Mouse (Mus musculus): Measurements from ENCODE around the gene Grik1.

The Grik1 gene

DNA sequence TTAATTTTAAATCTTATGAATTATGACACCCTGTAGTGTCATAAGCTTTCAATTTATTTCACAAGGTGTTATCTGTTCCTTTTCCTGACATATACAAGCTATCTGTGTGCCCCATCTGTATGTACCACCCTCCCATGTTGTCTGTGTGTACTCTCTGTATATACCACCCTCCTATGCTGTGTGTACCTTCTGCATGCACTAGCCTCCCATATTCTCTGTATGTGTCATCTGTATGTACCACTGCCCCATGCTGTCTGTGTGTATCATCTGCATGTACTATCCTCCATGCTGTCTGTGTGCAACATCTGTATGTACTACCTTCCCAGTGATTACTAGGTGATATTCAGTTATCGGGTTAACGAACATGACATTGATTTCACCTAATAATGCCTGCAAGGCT, 148.5 kb downstream of the Grik1 start:
- 94% methylated on average over 2 of the region's 2 CpGs for WGBS

DNA sequence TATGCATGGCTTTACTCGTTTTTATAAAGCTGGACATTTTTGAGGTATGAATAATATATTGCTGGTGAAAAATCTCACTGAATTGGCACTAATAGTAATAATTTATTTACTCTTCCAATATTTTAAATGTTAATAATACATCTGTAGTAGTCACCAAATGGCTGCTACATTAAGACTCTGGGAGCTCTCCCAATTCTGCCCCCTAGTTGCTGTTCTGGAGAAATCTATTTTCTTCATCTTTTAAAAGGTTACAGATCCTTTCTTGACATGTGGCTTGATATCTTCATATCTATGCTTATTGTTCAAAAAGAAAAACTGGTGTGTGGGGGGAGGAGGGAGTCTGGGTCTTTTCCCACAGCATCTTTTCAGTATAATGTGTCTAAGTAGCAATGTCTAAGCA, 151.2 kb downstream of the Grik1 start:
- WGBS = 76% methylated on average over 1 of the region's 1 CpGs

DNA sequence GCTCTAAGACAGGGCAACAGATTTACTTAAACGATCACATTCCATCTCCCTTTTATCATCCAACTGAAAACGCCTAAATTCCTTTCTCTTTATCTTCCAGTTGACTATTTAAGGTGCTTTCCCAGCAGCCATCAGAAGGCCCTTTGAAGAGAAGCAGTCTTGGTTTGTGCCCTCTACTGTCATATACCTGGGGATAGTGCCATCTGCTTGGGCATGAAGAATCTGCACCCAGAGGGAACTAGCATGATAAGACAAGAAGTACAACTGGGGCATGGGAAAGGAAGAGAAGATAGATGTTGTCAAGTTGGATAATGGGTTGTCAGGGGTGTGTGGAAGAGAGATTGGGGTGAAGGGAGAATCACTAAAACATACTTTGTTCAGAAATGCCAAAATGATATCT, 157.1 kb downstream of the Grik1 start:
- 78% methylated on average over 2 of the region's 2 CpGs for WGBS

DNA sequence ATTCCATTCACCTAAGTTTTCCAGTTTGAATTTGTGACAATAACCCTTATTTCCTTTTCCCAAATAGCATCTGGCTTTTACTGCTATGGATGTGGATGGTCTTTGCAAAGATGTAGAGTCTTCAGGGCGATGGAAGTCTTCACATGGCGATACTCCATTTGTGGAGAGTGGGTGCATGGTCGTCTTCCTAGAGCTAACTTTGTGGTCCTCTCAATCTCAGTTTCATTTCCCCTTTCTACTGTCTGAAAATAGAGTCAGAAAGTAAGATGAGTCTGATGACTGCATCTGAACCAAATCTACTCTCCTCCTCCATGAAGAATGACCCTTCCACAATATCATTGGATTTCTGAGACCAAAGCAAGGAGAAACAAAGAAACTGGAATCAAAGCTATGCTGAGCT, 159.0 kb downstream of the Grik1 start:
- WGBS = 90% methylated on average over 3 of the region's 3 CpGs

DNA sequence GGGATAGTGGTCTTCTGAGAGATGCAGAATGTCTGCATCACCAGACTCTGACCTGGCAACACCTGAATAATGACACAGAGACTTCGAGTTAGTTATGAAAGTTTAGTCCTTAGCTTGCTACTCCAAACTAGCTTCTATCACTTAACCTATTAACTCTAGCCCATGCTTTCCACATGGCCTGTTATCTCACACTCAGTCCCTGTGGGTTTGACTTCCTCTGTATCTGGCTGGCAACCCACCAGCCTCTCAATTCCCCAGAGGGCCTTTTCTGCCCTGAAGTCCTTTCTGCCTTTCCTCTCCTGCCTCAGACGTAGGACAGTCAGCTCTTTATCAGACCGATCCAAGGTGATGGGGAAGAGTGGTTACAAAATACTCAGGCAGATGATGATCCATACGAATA, 165.0 kb downstream of the Grik1 start:
- WGBS = 85% methylated on average over 4 of the region's 4 CpGs

DNA sequence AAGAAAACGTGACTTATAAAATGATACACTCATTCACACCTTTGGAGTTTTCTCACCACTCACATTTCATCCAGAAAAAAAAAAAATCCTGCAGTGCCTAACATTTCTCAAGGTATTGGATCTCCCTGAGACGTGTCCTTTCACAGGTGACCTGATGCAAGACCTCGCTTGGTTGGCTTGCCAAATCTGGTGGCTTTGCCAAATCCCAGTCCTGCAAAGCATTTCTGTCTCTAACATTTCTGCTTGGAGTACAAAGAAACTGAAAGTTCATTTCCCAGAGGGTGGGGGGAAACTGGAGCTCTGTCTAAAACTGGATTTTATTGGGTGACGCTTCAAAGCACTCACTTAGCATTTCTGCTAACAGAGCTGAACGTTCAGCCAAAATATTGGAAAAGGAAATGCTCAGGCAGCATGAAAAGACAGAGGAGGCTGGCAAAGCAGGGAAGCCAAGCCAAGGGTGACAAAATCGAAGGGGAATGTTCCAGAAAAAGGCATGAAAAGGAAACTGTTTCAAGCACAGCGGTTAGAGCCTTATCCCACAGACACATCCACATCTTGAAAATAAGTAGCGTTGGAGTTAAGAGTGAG, 177.4 kb downstream of the Grik1 start:
- WGBS = 20% methylated on average over 8 of the region's 8 CpGs

DNA sequence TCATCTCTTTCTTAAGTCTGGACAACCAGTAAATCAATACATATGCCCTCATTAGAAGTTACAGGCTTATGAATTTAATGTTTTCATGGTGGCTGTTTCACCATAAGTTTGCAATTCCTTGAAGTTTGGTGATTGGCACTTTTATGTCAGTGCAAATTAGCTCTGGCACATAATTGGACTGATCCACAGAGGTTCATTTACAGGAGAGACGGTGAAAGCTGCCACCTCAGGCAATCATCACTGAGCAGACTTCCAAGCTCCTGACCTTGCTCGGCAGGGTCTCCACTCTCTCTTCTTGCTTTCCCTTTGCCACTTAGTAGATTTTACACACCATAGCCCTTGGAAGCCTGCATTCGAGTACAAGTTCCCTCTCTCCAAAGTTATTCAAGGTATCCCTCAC, 178.6 kb downstream of the Grik1 start:
- 64% methylated on average over 3 of the region's 3 CpGs for WGBS

DNA sequence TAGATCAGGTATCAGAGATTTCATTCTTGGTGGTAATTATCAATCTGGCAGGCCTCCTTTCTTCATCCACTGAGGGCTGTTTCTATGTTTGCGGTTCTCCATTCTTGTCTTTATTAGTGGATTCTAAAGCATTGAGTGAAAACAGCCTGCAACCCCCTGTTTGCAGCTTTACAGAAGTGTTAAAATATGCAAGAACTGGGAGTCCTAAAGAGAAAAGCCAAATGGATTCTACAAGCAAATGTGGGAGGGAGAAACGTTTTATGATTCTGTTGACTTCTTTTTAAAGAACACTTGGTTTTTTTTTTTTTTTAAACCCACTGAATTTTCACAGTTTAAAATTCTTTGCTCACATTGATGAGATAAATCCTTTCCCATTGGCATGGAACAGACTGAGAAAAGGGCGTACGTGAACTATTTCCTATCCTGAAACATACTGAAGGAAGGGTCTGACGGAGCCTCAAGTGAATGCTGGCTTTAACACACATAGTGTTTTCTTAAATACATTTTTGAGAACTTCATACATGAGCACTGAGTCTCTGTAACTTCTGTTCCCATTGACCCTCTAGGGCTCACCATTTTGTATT, 195.8 kb downstream of the Grik1 start:
- 41% methylated on average over 5 of the region's 5 CpGs for WGBS

DNA sequence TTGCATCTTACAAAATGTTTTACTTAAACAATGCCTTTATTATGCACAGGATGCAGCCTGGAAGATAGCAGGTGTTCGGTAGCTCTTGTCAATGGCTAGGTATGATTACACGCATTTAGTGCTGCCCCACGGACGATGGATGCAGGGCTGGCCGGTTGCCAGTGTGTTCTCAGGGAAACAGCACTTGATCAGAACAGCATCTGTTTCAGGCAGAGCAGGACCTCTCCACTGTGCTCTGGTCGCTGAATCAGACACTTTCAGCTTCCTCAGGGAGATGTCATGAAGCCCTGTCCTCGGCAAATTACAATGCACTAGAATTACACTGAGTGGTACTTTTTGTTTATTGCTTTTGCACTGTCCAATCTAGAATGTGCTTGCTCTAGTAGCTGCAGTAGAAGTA, 202.8 kb downstream of the Grik1 start:
- 60% methylated on average over 7 of the region's 7 CpGs for WGBS

DNA sequence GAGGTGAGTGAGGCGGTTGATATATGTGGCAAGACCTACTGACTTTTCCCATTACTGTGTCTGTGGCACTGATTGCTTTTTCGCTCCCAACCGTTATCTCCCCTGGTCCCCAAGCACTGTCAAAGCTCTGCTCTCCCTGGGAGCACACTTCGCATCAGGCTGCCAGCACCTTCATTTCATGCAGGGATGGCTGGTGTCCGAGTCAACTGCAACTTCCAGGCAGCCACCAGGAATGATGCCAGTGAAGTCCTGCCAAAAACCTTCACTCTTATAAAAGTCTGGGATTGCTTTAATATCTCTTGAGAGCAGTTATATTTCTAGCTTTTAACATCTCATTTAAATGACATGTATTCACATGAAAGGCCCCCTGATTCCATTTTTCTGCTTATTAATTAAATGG, 215.3 kb downstream of the Grik1 start:
- 73% methylated on average over 5 of the region's 5 CpGs for WGBS

DNA sequence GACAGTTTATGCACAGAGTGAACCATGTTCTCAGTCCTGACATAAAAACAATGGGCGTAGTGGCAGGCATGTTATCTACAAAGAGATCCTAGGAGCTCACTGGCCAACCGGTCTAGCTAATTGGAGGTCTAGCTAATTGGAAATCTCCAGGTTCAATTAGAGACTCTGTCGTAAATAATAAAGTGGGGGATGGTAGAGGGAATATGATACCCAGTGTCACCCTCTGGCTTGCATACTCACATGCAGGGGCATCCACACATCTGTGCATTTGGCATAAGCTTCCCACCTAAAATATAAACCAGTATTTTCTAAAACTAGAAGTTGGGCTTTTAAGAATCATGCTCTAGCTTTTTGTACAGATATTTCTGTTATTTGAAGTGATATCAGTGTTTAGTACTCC, 229.1 kb downstream of the Grik1 start:
- 74% methylated on average over 3 of the region's 3 CpGs for WGBS

DNA sequence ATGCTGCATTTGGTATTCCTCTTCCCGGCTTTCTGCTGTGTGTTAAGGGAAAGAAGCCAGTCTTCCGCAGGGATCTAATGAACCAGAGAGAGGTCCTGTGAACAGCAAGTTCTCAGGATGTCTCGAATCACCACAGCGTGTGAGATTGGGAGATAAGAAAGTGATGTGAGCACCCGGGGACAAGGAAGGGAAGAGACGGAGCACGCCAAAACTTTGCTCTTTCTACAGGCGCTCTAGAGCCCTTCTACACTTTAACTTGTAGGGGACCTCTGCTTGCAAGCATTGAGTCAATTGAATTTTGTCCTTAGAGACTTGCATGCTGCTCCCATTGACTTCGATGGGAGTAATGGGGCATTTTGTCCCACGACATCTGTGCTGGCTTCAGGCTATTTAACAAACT, 241.9 kb downstream of the Grik1 start:
- WGBS = 91% methylated on average over 10 of the region's 10 CpGs

DNA sequence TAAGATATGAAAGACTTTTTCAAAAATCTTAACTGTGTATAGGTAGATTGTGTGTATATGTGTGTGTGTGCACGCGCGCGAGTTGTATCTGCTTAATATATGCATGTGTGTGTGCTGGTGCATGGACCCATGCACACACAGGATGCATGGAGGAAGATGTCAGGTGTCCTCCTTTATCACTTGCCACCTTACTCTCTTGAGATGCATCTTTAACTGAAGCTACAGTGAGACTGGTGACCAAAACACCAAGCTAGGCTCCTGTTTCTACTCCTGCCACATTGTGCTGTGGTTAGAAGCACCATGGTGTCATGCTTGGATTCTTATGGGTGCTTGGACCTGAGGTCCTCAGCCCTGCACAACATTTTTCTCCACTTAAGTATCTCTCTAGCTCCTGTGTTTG, 245.7 kb downstream of the Grik1 start:
- 99% methylated on average over 4 of the region's 4 CpGs for WGBS

DNA sequence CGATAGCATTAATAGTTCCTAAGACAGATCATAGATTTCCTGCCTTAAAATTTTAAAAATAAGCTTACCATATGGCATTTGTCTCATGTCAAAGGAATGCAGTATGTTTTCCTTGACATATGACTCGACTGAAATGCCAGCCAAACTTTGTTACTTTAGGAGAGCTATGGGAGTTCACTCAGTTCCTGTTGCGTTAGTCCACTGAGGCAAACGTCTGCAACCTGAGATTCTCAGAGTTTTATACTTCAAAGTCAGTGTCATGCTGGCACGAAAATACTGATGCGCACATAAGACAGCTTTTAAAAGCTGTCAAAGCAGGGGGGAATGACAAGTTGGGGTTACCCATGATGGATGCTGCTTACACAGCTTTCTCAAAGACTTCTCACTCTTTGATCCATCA, 247.6 kb downstream of the Grik1 start:
- WGBS = 79% methylated on average over 6 of the region's 6 CpGs

DNA sequence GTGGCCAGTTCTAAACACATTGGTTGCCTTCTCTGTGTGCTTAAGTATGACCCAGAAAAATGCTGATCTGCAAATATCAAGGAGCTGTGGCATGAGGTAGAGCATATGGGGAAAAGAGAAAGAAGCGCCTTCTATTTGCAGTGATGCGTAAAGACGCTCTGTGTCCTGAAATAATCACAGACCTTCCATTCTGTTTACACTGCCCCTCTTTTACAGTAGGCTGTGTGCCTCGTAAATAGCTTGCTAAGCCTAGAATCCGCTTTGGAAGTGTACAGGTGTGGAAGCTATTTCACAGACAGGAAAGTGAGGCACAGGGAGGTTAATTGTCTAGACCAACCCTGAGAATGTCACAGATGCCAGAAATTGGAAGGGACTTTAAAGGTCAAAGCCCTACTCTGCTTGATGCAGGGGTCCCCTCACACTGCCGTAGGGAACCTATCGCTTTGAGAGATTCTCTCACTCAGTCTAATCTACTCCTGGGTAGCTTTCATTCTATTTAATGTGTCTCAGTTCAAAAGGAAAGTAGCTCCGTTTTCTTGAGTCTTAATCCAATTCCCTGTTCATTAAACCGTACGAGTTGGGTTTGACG, 251.5 kb downstream of the Grik1 start:
- WGBS = 73% methylated on average over 11 of the region's 11 CpGs

DNA sequence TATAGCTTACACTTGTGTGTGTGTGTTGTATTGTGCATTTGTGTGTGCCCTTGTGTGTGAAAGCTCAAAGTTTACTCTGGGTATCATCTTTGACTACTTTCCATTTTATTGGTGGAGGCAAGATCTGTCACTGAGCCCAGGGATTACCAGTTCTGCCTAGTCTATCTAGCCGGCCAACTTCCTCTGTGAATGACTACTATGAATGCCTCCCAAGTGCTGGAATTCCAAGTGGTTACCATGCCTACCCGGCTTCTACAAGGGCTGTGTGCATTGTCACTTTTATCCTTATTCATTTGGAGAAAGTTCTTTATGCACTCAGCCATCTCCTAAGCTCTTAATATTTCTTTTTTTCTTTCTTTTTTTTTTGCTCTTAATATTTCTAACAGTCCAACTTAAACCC, 301.3 kb downstream of the Grik1 start:
- 37% methylated on average over 2 of the region's 2 CpGs for WGBS

DNA sequence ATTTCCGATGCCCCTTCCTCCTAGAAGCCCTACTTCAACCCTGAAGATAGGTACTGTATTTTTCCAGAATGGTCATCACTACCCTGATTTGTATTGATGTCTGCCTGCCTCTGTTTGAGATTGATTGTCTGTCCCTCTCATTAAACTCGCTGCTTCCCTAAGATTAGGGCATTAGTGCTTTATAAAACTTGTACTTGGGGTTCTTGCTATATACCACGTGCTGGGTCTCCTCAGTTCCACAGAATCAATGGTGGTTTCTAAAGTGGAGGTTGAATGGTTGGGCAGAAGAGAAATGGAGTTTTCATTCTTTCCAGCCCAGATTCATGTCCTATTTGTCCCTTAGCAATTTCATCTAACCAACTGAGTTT, 316.0 kb downstream of the Grik1 start:
- WGBS = 54% methylated on average over 3 of the region's 3 CpGs

DNA sequence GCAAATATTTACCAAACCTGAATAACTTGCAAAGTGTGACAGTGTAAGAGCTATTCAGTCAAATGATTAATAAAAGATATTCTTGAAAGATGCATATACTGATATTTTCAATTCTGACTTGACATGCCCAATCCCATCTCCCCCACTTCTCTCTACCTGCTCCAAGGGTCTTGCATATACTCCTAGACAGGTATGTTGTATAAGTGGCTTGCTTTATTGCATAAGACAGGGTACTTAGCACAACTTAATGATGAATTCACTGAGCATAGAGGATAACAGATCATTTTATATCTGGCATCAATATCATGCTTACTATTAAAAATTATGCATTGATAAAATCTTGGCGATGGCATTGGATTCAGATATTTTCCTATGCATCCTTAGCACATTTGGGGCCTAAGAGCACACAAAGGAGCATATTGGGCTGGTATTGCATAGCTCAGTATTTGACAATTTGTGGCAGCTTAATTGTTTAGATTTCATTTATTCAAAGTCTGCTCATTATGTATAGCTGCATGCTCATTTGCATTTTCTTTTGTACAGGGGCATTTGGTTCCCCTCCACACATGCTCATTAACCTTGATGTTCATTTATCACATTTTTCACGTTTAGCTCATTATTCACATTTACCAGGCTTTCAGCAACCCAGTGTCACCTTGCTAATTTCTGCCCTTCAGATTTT, 316.5 kb downstream of the Grik1 start:
- 44% methylated on average over 2 of the region's 2 CpGs for WGBS

DNA sequence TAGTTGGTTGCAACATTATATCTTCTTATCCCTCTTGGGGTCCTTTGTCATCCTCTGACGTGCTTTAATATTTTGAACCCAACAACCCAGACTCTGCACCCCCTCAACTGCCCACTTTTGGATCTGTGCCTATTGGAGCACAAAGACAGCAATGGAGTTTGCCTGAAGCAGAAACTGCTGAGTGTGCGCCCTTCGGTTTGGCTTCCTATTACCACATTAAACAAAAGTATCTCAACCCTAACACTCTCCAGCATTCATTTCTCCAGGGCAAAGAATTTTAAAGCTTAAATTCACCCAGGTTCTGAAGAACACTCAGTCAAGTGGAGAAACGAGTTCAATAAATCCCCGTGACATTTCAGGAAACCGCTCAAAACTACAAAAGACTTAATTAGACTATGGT, 318.2 kb downstream of the Grik1 start:
- WGBS = 61% methylated on average over 6 of the region's 6 CpGs

DNA sequence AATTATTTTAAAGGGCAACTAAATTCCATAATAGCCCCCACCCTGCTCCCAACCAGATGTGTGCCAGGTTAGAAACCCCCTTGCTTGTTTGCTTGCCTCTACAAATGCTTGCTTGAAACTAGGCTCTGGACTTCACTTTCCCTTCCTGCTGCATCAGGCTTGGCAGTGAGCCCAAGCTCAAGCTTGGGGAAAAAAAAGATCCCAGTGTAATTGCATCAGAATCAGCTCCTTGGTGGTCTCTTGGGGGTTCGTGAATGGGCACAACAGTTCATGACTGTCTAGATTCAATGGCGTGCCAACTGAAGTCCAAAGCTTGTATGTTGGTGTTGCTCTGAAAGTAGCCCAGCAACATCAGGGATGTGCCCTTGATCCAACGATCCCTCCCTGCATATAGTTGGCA, 320.1 kb downstream of the Grik1 start:
- WGBS = 48% methylated on average over 3 of the region's 3 CpGs

DNA sequence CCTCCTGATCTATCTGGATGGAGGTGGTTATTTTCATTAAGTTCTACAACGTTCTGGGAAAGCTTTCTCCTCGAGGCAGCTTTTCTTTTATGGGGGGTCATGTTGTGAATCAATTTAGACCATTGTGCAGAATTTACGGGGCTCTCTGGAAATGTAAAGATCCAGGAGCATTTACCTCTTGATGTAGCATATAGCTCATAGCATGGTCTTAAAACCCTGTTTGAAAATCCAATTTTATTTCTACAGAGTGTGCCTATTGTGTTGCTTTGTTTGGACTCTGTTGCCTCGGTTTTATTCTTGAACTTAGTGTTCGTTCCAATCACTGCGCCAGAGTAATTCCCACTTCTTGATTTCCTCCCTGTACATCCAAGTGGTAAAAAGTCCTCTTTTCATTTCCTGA, 328.6 kb downstream of the Grik1 start:
- 76% methylated on average over 6 of the region's 6 CpGs for WGBS

DNA sequence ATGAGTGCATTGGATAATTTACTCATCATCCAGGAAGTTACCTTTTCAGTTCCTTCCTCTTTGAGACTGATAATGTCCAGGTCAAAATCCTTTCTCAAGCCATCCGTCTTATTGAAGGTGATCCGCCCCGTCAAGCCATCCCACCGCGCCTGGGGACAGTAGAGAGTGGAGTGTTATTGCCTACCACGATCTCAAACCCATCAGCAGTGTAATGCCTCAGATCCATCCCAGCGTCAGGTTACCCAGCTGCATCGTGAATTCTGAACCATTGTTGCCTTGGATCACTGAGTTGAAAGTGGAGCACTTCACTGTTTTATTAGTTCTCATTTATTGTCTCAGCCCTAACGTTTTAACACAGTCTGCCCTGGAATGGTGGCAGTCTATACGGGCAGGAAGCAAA, 332.6 kb downstream of the Grik1 start:
- WGBS = 93% methylated on average over 10 of the region's 10 CpGs

DNA sequence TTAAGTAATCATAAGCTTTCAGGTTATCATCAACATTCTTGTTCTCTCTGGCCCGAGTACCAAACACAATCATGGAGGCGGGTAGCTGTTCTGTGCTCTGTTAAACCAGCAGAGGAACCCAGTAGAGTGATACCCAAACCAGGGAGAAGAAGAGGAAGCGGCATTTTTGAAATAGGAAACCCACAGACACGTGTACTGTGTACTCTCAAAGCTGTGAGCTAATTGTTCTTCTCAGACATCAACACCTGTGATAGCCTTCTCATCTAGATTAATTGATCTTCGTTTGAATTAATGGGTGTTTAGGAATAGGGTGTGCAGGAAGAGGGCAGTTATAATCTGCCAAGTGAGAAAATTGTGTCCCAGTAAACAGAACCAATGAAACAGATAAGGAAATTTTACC, 333.9 kb downstream of the Grik1 start:
- 88% methylated on average over 5 of the region's 5 CpGs for WGBS
